Mouse (Mus musculus) heart, adult 2 months (tissue): ENCODE results near the gene Anapc13.

Source experiments
- CTCF ChIP-seq: fragments of 200-600 bp; IDR thresholded peaks from 2 replicates; pipeline ENCODE4 v1.8.1; 2022; ENCODE audit warnings: antibody characterized with exemption, mild to moderate bottlenecking, moderate library complexity
- POLR2A ChIP-seq: fragments of 200-500 bp; IDR thresholded peaks from 2 replicates; pipeline ENCODE4 v1.6.1; 2011; ENCODE audit warnings: mild to moderate bottlenecking, low read depth, low read length, control low read depth; ENCODE audit not compliant: insufficient read depth

DNA sequence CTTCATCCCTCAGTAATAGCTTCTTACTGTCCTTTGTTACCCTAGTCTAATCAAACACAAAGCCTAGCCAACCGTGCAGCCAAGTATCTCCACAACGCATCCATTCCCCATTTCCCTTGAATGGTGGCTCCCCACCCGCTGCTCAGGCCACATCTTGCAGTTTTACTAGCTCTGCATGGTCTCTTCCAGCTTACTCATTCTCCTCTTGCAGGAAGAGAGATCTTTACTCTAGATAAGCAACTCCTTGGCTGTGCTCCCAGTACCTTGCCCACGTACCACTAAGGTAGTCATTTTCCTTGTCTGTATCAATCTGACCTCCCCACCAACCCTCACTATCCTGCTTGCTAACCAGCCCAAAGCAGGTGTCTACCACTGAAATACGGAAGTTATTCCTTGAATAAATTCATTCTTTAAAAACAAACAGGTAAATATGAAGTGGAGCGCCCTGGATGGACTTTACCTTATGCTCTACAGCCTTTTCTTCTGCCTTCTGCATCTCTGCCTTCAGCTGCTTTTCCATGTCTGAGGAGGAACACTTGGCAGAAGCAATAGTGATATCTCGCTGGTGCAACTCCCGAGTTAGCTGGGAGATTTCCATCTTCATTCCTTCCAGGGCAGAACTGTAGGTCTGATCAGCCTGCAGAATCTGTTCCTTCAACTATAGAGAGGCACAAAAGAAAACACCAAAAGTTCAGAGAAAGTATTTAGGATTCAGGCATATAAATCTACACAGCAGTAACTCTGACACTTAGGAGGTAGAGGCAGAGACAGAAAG lies 30.2 kb upstream of the Anapc13 start:
- TF ChIP-seq CTCF (no peak), POLR2A (no peak)
